Mouse (Mus musculus) cortical plate, adult 2 months (tissue): ENCODE data around the gene Wt1.

Experiments
- CTCF ChIP-seq: fragments of 200-500 bp; IDR thresholded peaks from 2 replicates; pipeline ENCODE4 v1.5.1; 2011; ENCODE audit warnings: mild to moderate bottlenecking, control low read depth, low read length; ENCODE audit not compliant: insufficient read depth; ENCODE audit errors: extremely low read depth
- POLR2A ChIP-seq: fragments of 200-500 bp; IDR thresholded peaks from 2 replicates; pipeline ENCODE4 v1.6.1; 2011; ENCODE audit warnings: mild to moderate bottlenecking, low read length, control low read depth; ENCODE audit not compliant: insufficient read depth; ENCODE audit errors: extremely low read depth

DNA sequence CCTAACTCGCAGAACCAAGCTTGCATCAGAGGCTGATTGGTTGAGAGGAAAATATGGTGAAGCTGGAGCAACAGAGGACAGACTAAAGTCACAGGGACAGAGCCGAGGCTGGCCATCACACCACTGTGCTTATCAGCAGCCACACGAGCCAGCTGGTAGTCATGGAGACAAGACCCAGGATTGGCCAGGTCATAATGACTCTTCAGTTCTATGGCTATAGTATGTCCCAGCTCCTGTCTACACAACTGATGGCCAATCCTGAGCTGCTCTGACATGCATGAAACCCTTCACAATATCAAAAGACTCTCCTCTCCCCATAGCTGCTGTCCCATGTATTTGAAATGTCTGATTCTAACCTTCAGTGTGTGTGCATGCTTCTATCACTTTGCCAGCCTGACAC is 38.3 kb upstream of the Wt1 start:
- no peak for TF ChIP-seq CTCF
- no peak for TF ChIP-seq POLR2A
